Mouse (Mus musculus) CH12.LX (cell line): ENCODE results near the gene Kif11. TPM values are rescaled to one million over a fixed set of nuclear protein-coding genes. Genes with fewer than 3 reads are reported as not detected.

Experiments
- DNase-seq: peaks from one replicate; pipeline ENCODE4 v3.0.0-alpha.2; 2013; ENCODE audit errors: extremely low read depth
- H3K27ac ChIP-seq: 2 replicates; pipeline ENCODE4 v1.5.1; 2012; ENCODE audit warnings: low read depth, mild to moderate bottlenecking, control low read depth, moderate library complexity; ENCODE audit not compliant: insufficient read depth
- H3K27me3 ChIP-seq: replicated peaks from 2 replicates; pipeline ENCODE3; 2012; ENCODE audit warnings: inconsistent platforms
- H3K36me3 ChIP-seq, 2 experiments: replicated peaks in 1 of 2; 2 replicates each; pipeline versions ENCODE3 to v1.6.1; 2012; ENCODE audit warnings: inconsistent platforms in 1 of 2, low read length in 1 of 2, mild to moderate bottlenecking in 1 of 2, mixed read lengths in 1 of 2, moderate library complexity in 1 of 2; ENCODE audit not compliant: control insufficient read depth in 1 of 2, insufficient read depth in 1 of 2
- H3K4me1 ChIP-seq, 2 experiments: 2 replicates each; pipeline ENCODE4 v1.6.1; 2012; ENCODE audit warnings: inconsistent platforms in 1 of 2, moderate library complexity in 1 of 2; ENCODE audit not compliant: insufficient read depth in 2 of 2, control insufficient read depth in 1 of 2
- H3K4me2 ChIP-seq: 2 replicates; pipeline ENCODE4 v1.6.1; 2012; ENCODE audit warnings: low read depth, mild to moderate bottlenecking, control low read depth; ENCODE audit not compliant: poor library complexity, insufficient read depth, severe bottlenecking
- H3K4me3 ChIP-seq, 3 experiments: fragments of 150-350 bp in 1 of 3; sonication (generic) in 1 of 3; replicated peaks in 1 of 3; 2 replicates each; pipeline versions ENCODE3 to v1.5.1; 2011 to 2012; ENCODE audit warnings: low read depth in 2 of 3, low read length in 2 of 3, mild to moderate bottlenecking in 2 of 3, moderate library complexity in 2 of 3, control low read depth in 1 of 3, improper control_type of control experiment in 1 of 3, inconsistent platforms in 1 of 3, mixed read lengths in 1 of 3; ENCODE audit not compliant: poor library complexity in 1 of 3
- H3K79me2 ChIP-seq: replicated peaks from 2 replicates; pipeline ENCODE4 v1.6.1; 2012; ENCODE audit warnings: mild to moderate bottlenecking, moderate library complexity; ENCODE audit not compliant: control insufficient read depth, poor library complexity, insufficient read depth, severe bottlenecking; ENCODE audit errors: extremely low read depth
- H3K9ac ChIP-seq: 2 replicates; pipeline ENCODE4 v1.6.1; 2012; ENCODE audit warnings: low read depth, mild to moderate bottlenecking, control low read depth, moderate library complexity; ENCODE audit not compliant: insufficient read depth
- H3K9me3 ChIP-seq: replicated peaks from 2 replicates; pipeline ENCODE3; 2012; ENCODE audit warnings: low read length, inconsistent platforms, mixed read lengths
- CHD1 ChIP-seq: IDR thresholded peaks from 2 replicates; pipeline ENCODE4 v1.6.1; 2012; ENCODE audit warnings: low read depth, low read length, improper control_type of control experiment, inconsistent platforms
- CHD2 ChIP-seq: IDR thresholded peaks from 2 replicates; pipeline ENCODE4 v1.6.1; 2011; ENCODE audit warnings: low read length, improper control_type of control experiment
- CTCF ChIP-seq, 2 experiments: IDR thresholded peaks in 1 of 2; conservative IDR thresholded peaks in 1 of 2; 2 replicates each; pipeline ENCODE4 v1.5.1; 2011 to 2012; ENCODE audit warnings: low read depth in 2 of 2, low read length in 2 of 2, improper control_type of control experiment in 1 of 2, inconsistent platforms in 1 of 2, mild to moderate bottlenecking in 1 of 2, moderate library complexity in 1 of 2
- ETS1 ChIP-seq: conservative IDR thresholded peaks from 2 replicates; pipeline ENCODE4 v1.6.1; 2012; ENCODE audit warnings: low read depth, mild to moderate bottlenecking, inconsistent platforms, low read length, improper control_type of control experiment, moderate library complexity
- GABPA ChIP-seq: IDR thresholded peaks from 2 replicates; pipeline ENCODE4 v1.6.1; 2012; ENCODE audit warnings: low read depth, low read length, improper control_type of control experiment, inconsistent platforms; ENCODE audit not compliant: insufficient replicate concordance
- HCFC1 ChIP-seq: IDR thresholded peaks from 2 replicates; pipeline ENCODE4 v1.6.1; 2012; ENCODE audit warnings: low read depth, mild to moderate bottlenecking, inconsistent platforms, low read length, improper control_type of control experiment
- IRF4 ChIP-seq: IDR thresholded peaks from 2 replicates; pipeline ENCODE4 v1.6.1; 2014; ENCODE audit warnings: low read depth, mild to moderate bottlenecking, inconsistent platforms, low read length, improper control_type of control experiment
- JUN ChIP-seq: IDR thresholded peaks from 2 replicates; pipeline ENCODE4 v1.6.1; 2011; ENCODE audit warnings: low read depth, mild to moderate bottlenecking, low read length, improper control_type of control experiment, moderate library complexity; ENCODE audit not compliant: insufficient read depth
- KAT2A ChIP-seq: IDR thresholded peaks from 2 replicates; pipeline ENCODE4 v1.6.1; 2012; ENCODE audit warnings: low read length, improper control_type of control experiment, inconsistent platforms; ENCODE audit not compliant: insufficient replicate concordance
- MAFK ChIP-seq: IDR thresholded peaks from 2 replicates; pipeline ENCODE4 v1.6.1; 2011; ENCODE audit warnings: low read length, improper control_type of control experiment; ENCODE audit not compliant: insufficient replicate concordance
- MAX ChIP-seq: IDR thresholded peaks from 2 replicates; pipeline ENCODE4 v1.6.1; 2011; ENCODE audit warnings: low read length, improper control_type of control experiment
- MAZ ChIP-seq: IDR thresholded peaks from 2 replicates; pipeline ENCODE4 v1.6.1; 2012; ENCODE audit warnings: low read depth, mild to moderate bottlenecking, inconsistent platforms, low read length, improper control_type of control experiment, moderate library complexity
- MEF2A ChIP-seq: IDR thresholded peaks from 2 replicates; pipeline ENCODE4 v1.6.1; 2014; ENCODE audit warnings: low read depth, mild to moderate bottlenecking, inconsistent platforms, low read length, improper control_type of control experiment, borderline replicate concordance
- MXI1 ChIP-seq: IDR thresholded peaks from 2 replicates; pipeline ENCODE4 v1.6.1; 2011; ENCODE audit warnings: mild to moderate bottlenecking, low read depth, low read length, improper control_type of control experiment
- MYC ChIP-seq: IDR thresholded peaks from 2 replicates; pipeline ENCODE4 v1.6.1; 2011; ENCODE audit warnings: low read depth, mild to moderate bottlenecking, improper control_type of control experiment, low read length
- NELFE ChIP-seq: IDR thresholded peaks from 2 replicates; pipeline ENCODE4 v1.6.1; 2011; ENCODE audit warnings: low read depth, low read length, improper control_type of control experiment
- NRF1 ChIP-seq: IDR thresholded peaks from 2 replicates; pipeline ENCODE4 v1.6.1; 2014; ENCODE audit warnings: low read depth, mild to moderate bottlenecking, inconsistent platforms, low read length, improper control_type of control experiment, moderate library complexity
- PAX5 ChIP-seq: IDR thresholded peaks from 2 replicates; pipeline ENCODE4 v1.6.1; 2012; ENCODE audit warnings: low read length, inconsistent platforms, mixed read lengths
- POLR2A ChIP-seq: IDR thresholded peaks from 2 replicates; pipeline ENCODE4 v1.6.1; 2011; ENCODE audit warnings: low read depth, mild to moderate bottlenecking, improper control_type of control experiment, low read length
- POLR2AphosphoS2 ChIP-seq: IDR thresholded peaks from 2 replicates; pipeline ENCODE4 v1.6.1; 2011; ENCODE audit warnings: low read depth, low read length, improper control_type of control experiment
- RAD21 ChIP-seq: IDR thresholded peaks from 2 replicates; pipeline ENCODE4 v1.6.1; 2011; ENCODE audit warnings: low read depth, mild to moderate bottlenecking, low read length, improper control_type of control experiment, moderate library complexity
- RCOR1 ChIP-seq: conservative IDR thresholded peaks from 2 replicates; pipeline ENCODE4 v1.6.1; 2012; ENCODE audit warnings: low read depth, mild to moderate bottlenecking, inconsistent platforms, low read length, improper control_type of control experiment
- SIN3A ChIP-seq: IDR thresholded peaks from 2 replicates; pipeline ENCODE4 v1.6.1; 2012; ENCODE audit warnings: low read length, improper control_type of control experiment, inconsistent platforms
- SMC3 ChIP-seq: IDR thresholded peaks from 2 replicates; pipeline ENCODE4 v1.6.1; 2011; ENCODE audit warnings: low read depth, low read length, improper control_type of control experiment
- TBP ChIP-seq: conservative IDR thresholded peaks from 2 replicates; pipeline ENCODE4 v1.6.1; 2011; ENCODE audit warnings: low read depth, low read length, improper control_type of control experiment
- TCF12 ChIP-seq: IDR thresholded peaks from 2 replicates; pipeline ENCODE4 v1.6.1; 2014; ENCODE audit warnings: low read depth, mild to moderate bottlenecking, inconsistent platforms, low read length, improper control_type of control experiment
- UBTF ChIP-seq: IDR thresholded peaks from 2 replicates; pipeline ENCODE4 v1.6.1; 2012; ENCODE audit warnings: low read depth, mild to moderate bottlenecking, inconsistent platforms, low read length, improper control_type of control experiment, moderate library complexity
- USF1 ChIP-seq: IDR thresholded peaks from 2 replicates; pipeline ENCODE4 v1.6.1; 2014; ENCODE audit warnings: low read depth, mild to moderate bottlenecking, inconsistent platforms, low read length, improper control_type of control experiment
- USF2 ChIP-seq: conservative IDR thresholded peaks from 2 replicates; pipeline ENCODE4 v1.6.1; 2011; ENCODE audit warnings: low read depth, low read length, improper control_type of control experiment
- ZC3H11A ChIP-seq: IDR thresholded peaks from 2 replicates; pipeline ENCODE4 v1.6.1; 2012; ENCODE audit warnings: low read depth, mild to moderate bottlenecking, inconsistent platforms, low read length, improper control_type of control experiment
- ZKSCAN1 ChIP-seq: IDR thresholded peaks from 2 replicates; pipeline ENCODE4 v1.6.1; 2012; ENCODE audit warnings: low read depth, inconsistent platforms, low read length, improper control_type of control experiment, borderline replicate concordance
- ZMIZ1 ChIP-seq: IDR thresholded peaks from 2 replicates; pipeline ENCODE4 v1.6.1; 2012; ENCODE audit warnings: low read depth, mild to moderate bottlenecking, inconsistent platforms, low read length, improper control_type of control experiment
- dilution Hi-C: fragments of 300-500 bp; cut with MboI; formaldehyde crosslinking; loops from 2 replicates; pipeline ENCODE4 v1.14.3; 2020; ENCODE audit warnings: low sequenced_read_pairs; ENCODE audit not compliant: extremely low pct_unique_long_range_greater_than_20kb, extremely low pct_ligation_motif_present
- in situ Hi-C: fragments of 300-500 bp; cut with MboI; formaldehyde crosslinking; loops from 3 replicates; pipeline ENCODE4 v1.14.3; 2019; ENCODE audit warnings: low sequenced_read_pairs, low pct_ligation_motif_present, low pct_unique_long_range_greater_than_20kb, mixed read lengths
- polyA plus RNA-seq: library from polyadenylated mRNA; unstranded; fragments of >175 nt; gene quantifications from 2 replicates; pipeline ENCODE4 v1.2.1, GENCODE M21; 2012; ENCODE audit warnings: low read depth; ENCODE audit not compliant: insufficient read length
- total RNA-seq, 2 experiments: library from RNA; depleted of rRNA; stranded (reverse); fragments of 300-350 nt in 1 of 2; fragments of >200 nt in 1 of 2; gene quantifications; 2 replicates each; pipeline ENCODE4 v1.2.3; 2012 to 2014

The Kif11 gene
- total and polyA plus RNA-seq, 3 experiments = 61.7 to 144 (median 67.8) TPM

DNA sequence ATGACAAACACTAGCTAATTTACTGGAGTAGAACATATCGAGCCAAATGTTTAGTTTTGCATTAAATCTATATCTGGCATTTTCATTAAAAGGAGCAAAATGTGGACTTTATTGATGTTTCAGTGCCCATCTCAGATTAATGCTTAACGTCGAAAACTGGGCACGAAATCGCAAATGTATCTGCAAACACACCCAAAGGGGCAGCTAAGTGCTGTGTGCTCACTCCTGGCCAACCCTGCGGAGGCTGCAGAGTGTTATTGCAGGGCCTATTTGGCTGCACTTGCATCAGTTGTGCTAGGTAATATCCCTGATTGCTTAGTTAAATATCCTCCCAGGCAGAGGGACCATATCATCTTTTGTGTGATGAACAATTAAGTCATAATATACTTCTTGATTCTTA lies 81.8 kb downstream of the Kif11 start:
- Histone ChIP-seq H3K79me2 (no peaks in the 10 kb centered on the region), H3K27ac (no peak overlapping the region), H3K4me2 (no peak overlapping the region), H3K4me1 (no peaks in the 10 kb centered on the region), H3K36me3 (no peaks in the 10 kb centered on the region)
- DNase-seq = no peak
- dilution Hi-C loops = no loop called here
- TF ChIP-seq MYC = no peak
- no peak for TF ChIP-seq CTCF (conservative IDR thresholded peaks at IDR 0.05 in 1 of 2, IDR thresholded peaks at IDR 0.05 in 1 of 2; ENCODE audit: low read depth in 2 of 2, low read length in 2 of 2)
- no peak for TF ChIP-seq HCFC1
- no peak for TF ChIP-seq GABPA
- no peak for TF ChIP-seq NRF1
- TF ChIP-seq, all 38 proteins: peak for 0
- Histone ChIP-seq H3K4me3 (no peak overlapping the region), H3K9ac (no peak overlapping the region), H3K27me3 (no peaks in the 10 kb centered on the region), H3K9me3 (peaks cover 30% of the 10 kb centered on the region)
- in situ Hi-C loops = no loop called here

DNA sequence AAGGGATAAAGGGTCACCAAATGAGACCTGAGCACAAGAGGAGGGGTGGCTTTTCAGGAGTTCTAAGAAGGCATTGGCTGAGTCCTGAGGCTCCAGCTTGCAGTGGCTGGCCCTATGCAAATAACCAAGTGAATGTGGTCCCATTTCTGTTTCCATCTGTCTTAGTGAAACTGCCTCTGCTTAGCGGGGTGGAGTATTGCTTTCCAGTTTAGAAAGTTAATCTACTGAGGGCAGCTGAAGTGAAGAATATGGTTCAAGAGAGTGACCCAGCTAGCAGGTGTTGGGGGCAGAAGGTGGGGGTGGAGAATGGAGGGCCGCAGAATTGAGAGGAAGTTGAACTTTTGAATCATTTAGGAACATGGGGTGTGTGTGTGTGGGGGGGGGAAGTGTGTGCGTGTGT lies 90.2 kb downstream of the Kif11 start:
- Histone ChIP-seq H3K27ac (peak overlapping the region; percentile 43; the same call in 1 of the 2 replicates), H3K4me1 (peaks cover 17 to 61% of the 10 kb centered on the region in 2 experiments), H3K36me3 (no peaks in the 10 kb centered on the region), H3K79me2 (no peaks in the 10 kb centered on the region), H3K9ac (no peak overlapping the region), H3K27me3 (no peaks in the 10 kb centered on the region), H3K4me3 (no peak overlapping the region), H3K9me3 (peaks cover 5% of the 10 kb centered on the region), H3K4me2 (peak overlapping the region; percentile 91)
- dilution Hi-C loops = no loop called here
- in situ Hi-C loops = no loop called here
- peak; percentile 96 for DNase-seq
- TF ChIP-seq HCFC1 = no peak
- peak; percentile 60; the same call in 1 of the 2 replicates for TF ChIP-seq TBP
- TF ChIP-seq CHD1 = 0 out of 2 replicates have a peak, but pooled peaks have one; percentile 56
- 0 out of 2 replicates have a peak, but pooled peaks have one; percentile 27 for TF ChIP-seq POLR2A
- no peak for TF ChIP-seq PAX5
- TF ChIP-seq ZKSCAN1 = no peak
- TF ChIP-seq NRF1 = no peak
- no peak for TF ChIP-seq MYC
- TF ChIP-seq TCF12 = peak; percentile 93
- peak; percentile 94 for TF ChIP-seq MAFK
- no peak for TF ChIP-seq USF2
- peak; percentile 89 for TF ChIP-seq MEF2A
- no peak for TF ChIP-seq CTCF (conservative IDR thresholded peaks at IDR 0.05 in 1 of 2, IDR thresholded peaks at IDR 0.05 in 1 of 2; ENCODE audit: low read depth in 2 of 2, low read length in 2 of 2)
- TF ChIP-seq SMC3 = peak; percentile 36
- peak; percentile 92 for TF ChIP-seq MAZ
- TF ChIP-seq RCOR1 = peak; percentile 94; the same call in 1 of the 2 replicates
- TF ChIP-seq NELFE = peak; percentile 54; the same call in 1 of the 2 replicates
- TF ChIP-seq RAD21 = no peak; the same call in 1 of the 2 replicates
- TF ChIP-seq ZMIZ1 = peak; percentile 56; the same call in 1 of the 2 replicates
- TF ChIP-seq JUN = 0 out of 2 replicates have a peak, but pooled peaks have one; percentile 5
- TF ChIP-seq IRF4 = peak; percentile 90
- TF ChIP-seq KAT2A = no peak
- TF ChIP-seq USF1 = no peak
- 0 out of 2 replicates have a peak, but pooled peaks have one; percentile 28 for TF ChIP-seq MXI1
- no peak for TF ChIP-seq ZC3H11A
- TF ChIP-seq ETS1 = peak; percentile 77
- TF ChIP-seq SIN3A = peak; percentile 86
- TF ChIP-seq MAX = 0 out of 2 replicates have a peak, but pooled peaks have one; percentile 26
- no peak for TF ChIP-seq UBTF
- TF ChIP-seq CHD2 = peak; percentile 72; the same call in 1 of the 2 replicates
- no peak for TF ChIP-seq POLR2AphosphoS2
